Mouse (Mus musculus) brain, embryonic 14.5 days (tissue): ENCODE results near the gene Lhx1.

ENCODE experiments used
- CTCF ChIP-seq: fragments of 200-500 bp; IDR thresholded peaks from 2 replicates; pipeline ENCODE4 v1.5.1; 2012; ENCODE audit warnings: inconsistent platforms, mild to moderate bottlenecking, moderate library complexity, borderline replicate concordance; ENCODE audit not compliant: insufficient read depth, insufficient read length; ENCODE audit errors: extremely low read depth
- POLR2A ChIP-seq: fragments of 200-500 bp; IDR thresholded peaks from 2 replicates; pipeline ENCODE4 v1.6.1; 2012; ENCODE audit warnings: mild to moderate bottlenecking, inconsistent platforms, borderline replicate concordance; ENCODE audit not compliant: poor library complexity, insufficient read depth, insufficient read length, severe bottlenecking; ENCODE audit errors: extremely low read depth

DNA sequence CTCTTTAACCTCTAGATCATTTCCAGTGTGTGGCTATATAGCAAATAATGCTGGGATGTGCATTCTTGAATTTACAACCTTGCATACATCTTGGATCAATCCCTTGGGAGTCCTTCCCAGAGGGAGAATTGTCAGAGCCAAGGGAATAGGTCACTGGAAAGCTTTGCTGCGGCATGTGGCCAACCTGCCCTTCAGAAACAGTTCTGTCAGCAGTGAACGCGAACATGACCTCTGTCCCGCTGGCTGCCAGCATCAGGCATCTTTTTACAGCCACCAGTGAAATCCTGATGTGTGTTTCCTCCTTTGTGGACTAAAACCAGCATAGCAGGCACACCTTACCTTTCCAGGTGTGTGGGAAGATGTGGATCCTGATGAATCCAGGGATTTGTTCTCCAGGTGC is 26.0 kb upstream of the Lhx1 start:
- no peak for TF ChIP-seq CTCF
- TF ChIP-seq POLR2A: no peak
